Mouse (Mus musculus) midbrain, embryonic 12.5 days (tissue): ENCODE data around the gene Cntnap2. TPM values are rescaled to one million over a fixed set of nuclear protein-coding genes. Genes with fewer than 3 reads are reported as not detected.
"Not testable (repeated sequence)": the region's sequence is repeated elsewhere in the genome, so short reads cannot be mapped to it uniquely, and the experiment has no call there.

Experiments used
- ATAC-seq: fragments of 200-750 bp; cut with Nextera tagmentation; 2 replicates; pipeline ENCODE4 v1.8.0; 2017; ENCODE audit warnings: low read depth, moderate TSS enrichment, moderate library complexity; ENCODE audit not compliant: low FRiP score
- H3K27ac ChIP-seq: fragments of 300-500 bp; sonication (generic); replicated peaks from 2 replicates; pipeline ENCODE4 v1.5.1; 2016; ENCODE audit warnings: mild to moderate bottlenecking
- H3K27me3 ChIP-seq: fragments of 300-500 bp; sonication (generic); 2 replicates; pipeline ENCODE4 v1.6.1; 2016; ENCODE audit warnings: mild to moderate bottlenecking
- H3K36me3 ChIP-seq: fragments of 300-500 bp; sonication (generic); 2 replicates; pipeline ENCODE4 v1.6.1; 2016
- H3K4me1 ChIP-seq: fragments of 300-500 bp; sonication (generic); 2 replicates; pipeline ENCODE4 v1.6.1; 2016
- H3K4me2 ChIP-seq: fragments of 300-500 bp; sonication (generic); replicated peaks from 2 replicates; pipeline ENCODE4 v1.6.1; 2016; ENCODE audit warnings: mild to moderate bottlenecking, moderate library complexity
- H3K4me3 ChIP-seq: fragments of 300-500 bp; sonication (generic); 2 replicates; pipeline ENCODE4 v1.5.1; 2016; ENCODE audit warnings: mild to moderate bottlenecking
- H3K9ac ChIP-seq: fragments of 300-500 bp; sonication (generic); replicated peaks from 2 replicates; pipeline ENCODE4 v1.6.1; 2016; ENCODE audit warnings: mild to moderate bottlenecking, moderate library complexity
- H3K9me3 ChIP-seq: fragments of 300-500 bp; sonication (generic); 2 replicates; pipeline ENCODE4 v1.6.1; 2016; ENCODE audit warnings: mild to moderate bottlenecking
- WGBS: fragments of 180-500 bp; shearing (Covaris S2); methylation state at CpG from one replicate; pipeline ENCODE4 v1.1.7; 2016; 5-methylcytosine and 5-hydroxymethylcytosine counted together
- polyA plus RNA-seq: library from polyadenylated mRNA; unstranded; fragments of >200 nt; fragmentation: Nextera tagmentation; extraction: Ambion mirVana; gene quantifications from 2 replicates; pipeline ENCODE4 v1.2.1, GENCODE M21; 2016

Gene Cntnap2
- polyA plus RNA-seq, 1 experiment from 2014 or later: 41.7 TPM

GRCm38 (mm10) chr6:47285742-47286141, 2226.6 kb downstream of the Cntnap2 start:
- ATAC-seq: peak; percentile 61; the same call in 1 of the 2 replicates
- Histone ChIP-seq H3K4me3 (no peak overlapping the region), H3K9me3 (no peaks in the 10 kb centered on the region), H3K27me3 (no peaks in the 10 kb centered on the region), H3K4me1 (peaks cover 21% of the 10 kb centered on the region), H3K9ac (no peak overlapping the region), H3K4me2 (no peak overlapping the region), H3K36me3 (no peaks in the 10 kb centered on the region), H3K27ac (no peak overlapping the region)
- 67% methylated on average over 1 of the region's 1 CpGs for WGBS

- peaks cover 16% of the 10 kb centered on the region for H3K4me1 ChIP-seq
- H3K27me3 ChIP-seq, H3K4me3 ChIP-seq, H3K9me3 ChIP-seq, H3K9ac ChIP-seq, H3K36me3 ChIP-seq, H3K27ac ChIP-seq, H3K4me2 ChIP-seq: not testable (repeated sequence)
- peak; percentile 42; the same call in 1 of the 2 replicates for ATAC-seq
- WGBS: 65% methylated on average over 12 of the region's 12 CpGs
These were observed 2227.2 kb downstream of the Cntnap2 start for GRCm38 (mm10) chr6:47286247-47286967.

- 73% methylated on average over 1 of the region's 1 CpGs for WGBS
- no peak overlapping the region for H3K9ac ChIP-seq
- no peaks in the 10 kb centered on the region for H3K27me3 ChIP-seq
- H3K4me1 ChIP-seq: peaks cover 13% of the 10 kb centered on the region
- no peak overlapping the region for H3K4me2 ChIP-seq
- no peak overlapping the region for H3K4me3 ChIP-seq
- ATAC-seq: no peak
- H3K27ac ChIP-seq: no peak overlapping the region
- H3K36me3 ChIP-seq: no peaks in the 10 kb centered on the region
- no peaks in the 10 kb centered on the region for H3K9me3 ChIP-seq
These were observed 2228.6 kb downstream of the Cntnap2 start for GRCm38 (mm10) chr6:47287722-47288121.

- no peaks in the 10 kb centered on the region for H3K9me3 ChIP-seq
- no peaks in the 10 kb centered on the region for H3K27me3 ChIP-seq
- no peak overlapping the region for H3K9ac ChIP-seq
- no peaks in the 10 kb centered on the region; the same call in 1 of the 2 replicates for H3K4me1 ChIP-seq
- no peak for ATAC-seq
- H3K36me3 ChIP-seq: no peaks in the 10 kb centered on the region
- H3K4me3 ChIP-seq: no peak overlapping the region
- H3K27ac ChIP-seq: no peak overlapping the region
- no peak overlapping the region for H3K4me2 ChIP-seq
These were observed 2232.8 kb downstream of the Cntnap2 start for GRCm38 (mm10) chr6:47291973-47292372.

- 79% methylated on average over 3 of the region's 3 CpGs for WGBS
- Histone ChIP-seq H3K4me2 (no peak overlapping the region), H3K9me3 (no peaks in the 10 kb centered on the region), H3K36me3 (no peaks in the 10 kb centered on the region), H3K27ac (no peak overlapping the region), H3K27me3 (no peaks in the 10 kb centered on the region), H3K4me1 (no peaks in the 10 kb centered on the region; the same call in 1 of the 2 replicates), H3K9ac (no peak overlapping the region), H3K4me3 (no peak overlapping the region)
- ATAC-seq: no peak
These were observed 2233.3 kb downstream of the Cntnap2 start for GRCm38 (mm10) chr6:47292437-47292836.

GRCm38 (mm10) chr6:47294433-47294832, 2235.3 kb downstream of the Cntnap2 start:
- no peak overlapping the region for H3K4me2 ChIP-seq
- H3K36me3 ChIP-seq: 0 out of 2 replicates have a peak, but pooled peaks cover 6% of the 10 kb centered on the region
- ATAC-seq: no peak
- WGBS: 45% methylated on average over 1 of the region's 1 CpGs
- H3K27ac ChIP-seq: no peak overlapping the region
- no peak overlapping the region for H3K9ac ChIP-seq
- H3K9me3 ChIP-seq: no peaks in the 10 kb centered on the region
- H3K4me3 ChIP-seq: no peak overlapping the region
- no peaks in the 10 kb centered on the region; the same call in 1 of the 2 replicates for H3K4me1 ChIP-seq
- no peaks in the 10 kb centered on the region for H3K27me3 ChIP-seq

GRCm38 (mm10) chr6:47304848-47305490, 2245.8 kb downstream of the Cntnap2 start:
- 71% methylated on average over 11 of the region's 11 CpGs for WGBS
- Histone ChIP-seq H3K27ac (no peak overlapping the region), H3K27me3 (peaks cover 7% of the 10 kb centered on the region; the same call in 1 of the 2 replicates), H3K9me3 (no peaks in the 10 kb centered on the region), H3K4me1 (peaks cover 6% of the 10 kb centered on the region; the same call in 1 of the 2 replicates), H3K9ac (no peak overlapping the region), H3K36me3 (no peaks in the 10 kb centered on the region), H3K4me2 (no peak overlapping the region), H3K4me3 (no peak overlapping the region)
- no peak for ATAC-seq

- Histone ChIP-seq H3K9me3 (no peaks in the 10 kb centered on the region), H3K4me3 (no peak overlapping the region), H3K27me3 (peaks cover 7% of the 10 kb centered on the region; the same call in 1 of the 2 replicates), H3K4me1 (peaks cover 6% of the 10 kb centered on the region; the same call in 1 of the 2 replicates), H3K36me3 (no peaks in the 10 kb centered on the region), H3K27ac (no peak overlapping the region), H3K9ac (no peak overlapping the region), H3K4me2 (no peak overlapping the region)
- no peak for ATAC-seq
- WGBS: 36% methylated on average over 8 of the region's 8 CpGs
These were observed 2247.1 kb downstream of the Cntnap2 start for GRCm38 (mm10) chr6:47306065-47306798.

- Histone ChIP-seq H3K27ac (no peak overlapping the region), H3K27me3 (peaks cover 7% of the 10 kb centered on the region; the same call in 1 of the 2 replicates), H3K9ac (no peak overlapping the region), H3K36me3 (no peaks in the 10 kb centered on the region), H3K4me2 (no peak overlapping the region), H3K9me3 (no peaks in the 10 kb centered on the region), H3K4me3 (no peak overlapping the region), H3K4me1 (peaks cover 6% of the 10 kb centered on the region; the same call in 1 of the 2 replicates)
- no peak for ATAC-seq
- 75% methylated on average over 12 of the region's 12 CpGs for WGBS
These were observed 2247.8 kb downstream of the Cntnap2 start for GRCm38 (mm10) chr6:47306954-47307353.

- H3K27me3 ChIP-seq: no peaks in the 10 kb centered on the region; the same call in 1 of the 2 replicates
- ATAC-seq: no peak
These were observed 2255.6 kb downstream of the Cntnap2 start for GRCm38 (mm10) chr6:47314507-47315334.

GRCm38 (mm10) chr6:47315454-47315853, 2256.3 kb downstream of the Cntnap2 start:
- no peak overlapping the region for H3K4me2 ChIP-seq
- no peak overlapping the region for H3K4me3 ChIP-seq
- 81% methylated on average over 2 of the region's 2 CpGs for WGBS
- H3K27me3 ChIP-seq: no peaks in the 10 kb centered on the region; the same call in 1 of the 2 replicates
- ATAC-seq: no peak
- H3K36me3 ChIP-seq: no peaks in the 10 kb centered on the region
- H3K9me3 ChIP-seq: no peaks in the 10 kb centered on the region
- H3K27ac ChIP-seq: no peak overlapping the region
- peaks cover 15% of the 10 kb centered on the region for H3K4me1 ChIP-seq
- no peak overlapping the region for H3K9ac ChIP-seq

More at GRCm38 (mm10) chr6:47314507-47315334, 2255.6 kb downstream of the Cntnap2 start:
- H3K4me1 ChIP-seq: peaks cover 11% of the 10 kb centered on the region
- peak overlapping the region; percentile 34 for H3K4me2 ChIP-seq
- no peaks in the 10 kb centered on the region for H3K9me3 ChIP-seq
- no peak overlapping the region for H3K9ac ChIP-seq
- no peak overlapping the region for H3K27ac ChIP-seq
- peak overlapping the region; percentile 9; the same call in 1 of the 2 replicates for H3K4me3 ChIP-seq
- H3K36me3 ChIP-seq: no peaks in the 10 kb centered on the region
- 58% methylated on average over 15 of the region's 15 CpGs for WGBS
